Mouse (Mus musculus): ENCODE results near the gene Fam19a1. TPM values are rescaled to one million over a fixed set of nuclear protein-coding genes. Genes with fewer than 3 reads are reported as not detected.

The Fam19a1 gene
- polyA plus RNA-seq, 1 experiment from 2014 or later: 3.3 TPM

DNA sequence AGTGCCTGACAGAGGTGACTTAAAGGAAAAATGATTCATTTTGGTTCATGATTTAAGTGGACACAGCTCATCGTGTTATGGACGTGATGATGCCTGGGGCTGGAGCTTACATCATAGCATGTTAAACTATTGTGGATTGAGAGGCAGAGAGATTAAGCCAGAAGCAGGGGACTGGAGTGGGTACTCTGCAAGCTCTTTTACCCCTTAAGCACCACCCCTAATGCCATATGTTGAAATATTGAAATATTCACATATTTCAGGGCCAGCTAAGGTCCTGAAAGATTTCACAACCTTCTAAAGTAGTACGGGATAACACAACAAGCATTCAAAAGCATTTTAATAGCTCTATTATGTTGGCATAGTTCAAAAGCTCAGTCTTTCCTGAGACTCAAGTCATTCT lies 468.2 kb downstream of the Fam19a1 start:
- no peak overlapping the region for H3K27ac ChIP-seq (ENCODE audit: low read length)
- H3K27me3 ChIP-seq (ENCODE audit: insufficient read depth, low read length): no peaks in the 10 kb centered on the region
- no peak overlapping the region for H3K4me3 ChIP-seq (ENCODE audit: low read length)
- no peaks in the 10 kb centered on the region for H3K9me3 ChIP-seq (ENCODE audit: low read length)
- H3K4me2 ChIP-seq (replicated peaks; ENCODE audit: low read depth, low read length): no peak overlapping the region
- 65% methylated on average over 3 of the region's 3 CpGs for WGBS
- H3K4me1 ChIP-seq (ENCODE audit: insufficient read depth, low read length): no peaks in the 10 kb centered on the region
- H3K9ac ChIP-seq (replicated peaks; ENCODE audit: low read length): no peak overlapping the region
- ATAC-seq (ENCODE audit: low FRiP score, low TSS enrichment): no peak
- no peaks in the 10 kb centered on the region for H3K36me3 ChIP-seq (ENCODE audit: insufficient read depth, low read length)

DNA sequence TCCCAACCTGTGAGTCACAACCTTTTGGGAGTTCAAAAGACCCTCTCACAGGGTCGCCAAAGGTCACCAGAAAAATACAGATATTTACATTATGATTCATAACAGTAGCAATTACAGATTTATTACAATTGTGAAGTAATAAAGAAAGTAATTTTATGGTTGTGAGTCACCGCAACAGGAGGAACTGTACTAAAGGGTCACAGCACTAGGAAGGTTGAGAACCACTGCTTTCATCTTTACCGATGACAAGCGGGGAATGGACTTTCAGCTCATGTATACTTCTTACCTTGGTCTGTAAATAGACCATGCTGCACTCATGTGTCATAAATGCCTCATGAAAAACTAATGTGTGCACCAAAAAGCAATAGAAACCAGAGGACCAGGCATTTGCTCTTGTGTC lies 474.5 kb downstream of the Fam19a1 start:
- no peak overlapping the region for H3K27ac ChIP-seq (ENCODE audit: low read length)
- H3K9me3 ChIP-seq (ENCODE audit: low read length): no peaks in the 10 kb centered on the region
- no peak for ATAC-seq (ENCODE audit: low FRiP score, low TSS enrichment)
- H3K4me2 ChIP-seq (replicated peaks; ENCODE audit: low read depth, low read length): no peak overlapping the region
- no peaks in the 10 kb centered on the region for H3K27me3 ChIP-seq (ENCODE audit: insufficient read depth, low read length)
- H3K36me3 ChIP-seq (ENCODE audit: insufficient read depth, low read length): no peaks in the 10 kb centered on the region
- no peaks in the 10 kb centered on the region for H3K4me1 ChIP-seq (ENCODE audit: insufficient read depth, low read length)
- WGBS: 87% methylated on average over 4 of the region's 4 CpGs
- H3K4me3 ChIP-seq (ENCODE audit: low read length): no peak overlapping the region
- H3K9ac ChIP-seq (replicated peaks; ENCODE audit: low read length): no peak overlapping the region

DNA sequence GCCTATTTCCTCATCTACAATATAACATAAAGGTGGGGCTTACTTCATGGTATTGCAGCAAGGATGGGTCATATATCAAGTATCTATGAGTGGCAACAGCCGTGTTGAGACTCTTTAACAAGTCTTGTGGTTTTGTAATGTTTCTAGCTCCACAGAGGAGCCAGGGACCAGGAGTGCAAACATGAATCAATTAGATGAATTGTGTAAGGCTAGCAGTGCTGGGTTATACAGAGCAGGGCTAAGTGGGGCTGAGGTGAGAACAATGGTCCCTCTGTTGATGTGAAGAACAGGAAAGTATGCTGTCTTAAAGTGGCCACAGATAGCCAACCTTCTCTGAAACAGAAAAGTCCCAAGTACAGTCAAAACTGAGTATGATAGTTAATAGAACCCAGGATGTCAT lies 480.1 kb downstream of the Fam19a1 start:
- Histone ChIP-seq H3K9me3 (ENCODE audit: low read length) (no peaks in the 10 kb centered on the region), H3K4me2 (replicated peaks; ENCODE audit: low read depth, low read length) (no peak overlapping the region), H3K9ac (replicated peaks; ENCODE audit: low read length) (no peak overlapping the region), H3K4me3 (ENCODE audit: low read length) (no peak overlapping the region), H3K4me1 (ENCODE audit: insufficient read depth, low read length) (no peaks in the 10 kb centered on the region), H3K36me3 (ENCODE audit: insufficient read depth, low read length) (no peaks in the 10 kb centered on the region), H3K27me3 (ENCODE audit: insufficient read depth, low read length) (no peaks in the 10 kb centered on the region), H3K27ac (ENCODE audit: low read length) (no peak overlapping the region)
- 58% methylated on average over 1 of the region's 1 CpGs for WGBS
- no peak for ATAC-seq (ENCODE audit: low FRiP score, low TSS enrichment)

DNA sequence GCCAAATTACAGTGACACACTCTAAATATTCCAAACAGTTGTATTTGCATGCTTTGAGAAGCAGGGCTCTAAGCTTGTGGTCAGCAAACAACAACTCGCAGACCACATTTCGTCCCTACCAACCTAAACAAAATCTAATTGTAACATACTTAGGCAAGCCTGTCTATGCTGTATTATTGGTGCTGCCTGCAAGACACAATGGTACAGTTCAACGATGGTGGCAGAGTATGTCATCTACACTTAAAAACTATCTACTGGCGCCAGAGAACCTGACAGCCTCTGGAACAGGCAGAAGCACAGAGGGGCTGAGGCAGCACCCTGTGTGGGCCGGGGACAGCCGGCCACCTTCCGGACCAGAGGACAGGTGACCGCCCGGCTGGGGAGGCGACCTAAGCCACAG lies 482.2 kb downstream of the Fam19a1 start:
- WGBS: 92% methylated on average over 9 of the region's 10 CpGs
- H3K9ac ChIP-seq (replicated peaks; ENCODE audit: low read length): no peak overlapping the region
- no peak overlapping the region for H3K4me3 ChIP-seq (ENCODE audit: low read length)
- H3K9me3 ChIP-seq (ENCODE audit: low read length): no peaks in the 10 kb centered on the region
- no peaks in the 10 kb centered on the region for H3K4me1 ChIP-seq (ENCODE audit: insufficient read depth, low read length)
- no peaks in the 10 kb centered on the region for H3K36me3 ChIP-seq (ENCODE audit: insufficient read depth, low read length)
- no peak overlapping the region for H3K4me2 ChIP-seq (replicated peaks; ENCODE audit: low read depth, low read length)
- no peaks in the 10 kb centered on the region for H3K27me3 ChIP-seq (ENCODE audit: insufficient read depth, low read length)
- H3K27ac ChIP-seq (ENCODE audit: low read length): no peak overlapping the region
- no peak for ATAC-seq (ENCODE audit: low FRiP score, low TSS enrichment)

DNA sequence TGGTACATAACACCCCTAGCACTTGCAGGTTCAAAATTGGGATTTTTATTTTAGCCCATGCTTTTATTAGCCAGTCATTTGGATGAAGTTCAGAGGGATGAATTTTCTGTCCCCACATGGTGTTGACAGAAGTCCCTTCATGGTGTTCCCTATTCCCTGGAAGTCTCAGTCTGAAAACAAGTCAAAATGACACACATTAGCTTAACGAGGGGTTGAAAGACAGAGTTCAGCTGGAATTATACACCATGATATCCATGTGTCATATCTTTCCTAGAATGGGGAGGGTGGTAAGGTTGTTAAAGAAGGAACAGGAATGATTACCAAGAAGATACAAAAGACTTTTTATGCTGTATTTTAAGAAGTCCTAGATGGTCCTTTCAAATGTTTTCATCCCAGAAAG lies 511.2 kb downstream of the Fam19a1 start:
- Histone ChIP-seq H3K27me3 (ENCODE audit: insufficient read depth, low read length) (no peaks in the 10 kb centered on the region), H3K4me2 (replicated peaks; ENCODE audit: low read depth, low read length) (no peak overlapping the region), H3K27ac (ENCODE audit: low read length) (no peak overlapping the region), H3K4me1 (ENCODE audit: insufficient read depth, low read length) (no peaks in the 10 kb centered on the region), H3K36me3 (ENCODE audit: insufficient read depth, low read length) (no peaks in the 10 kb centered on the region), H3K9me3 (ENCODE audit: low read length) (no peaks in the 10 kb centered on the region), H3K9ac (replicated peaks; ENCODE audit: low read length) (no peak overlapping the region), H3K4me3 (ENCODE audit: low read length) (no peak overlapping the region)
- no peak for ATAC-seq (ENCODE audit: low FRiP score, low TSS enrichment)
- 67% methylated on average over 1 of the region's 1 CpGs for WGBS

DNA sequence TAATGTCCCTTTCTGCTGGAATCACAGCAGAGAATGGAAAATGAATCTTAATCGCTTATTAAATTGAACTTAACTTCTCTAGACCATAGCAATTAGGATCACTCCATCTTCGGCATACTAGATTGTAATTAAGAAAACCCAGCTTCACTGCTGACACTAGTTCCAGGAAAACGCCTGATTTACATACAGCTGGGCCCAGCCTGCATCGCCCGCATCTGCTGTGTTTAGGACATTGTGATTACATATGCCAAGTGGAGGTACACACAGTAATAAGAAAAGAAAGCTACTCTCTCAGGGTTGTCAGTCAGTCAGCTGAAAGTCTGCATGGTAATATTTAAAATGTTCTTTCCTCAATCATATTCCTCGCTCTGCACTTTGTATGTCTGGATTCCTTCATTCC lies 518.6 kb downstream of the Fam19a1 start:
- no peak overlapping the region for H3K9ac ChIP-seq (replicated peaks; ENCODE audit: low read length)
- no peaks in the 10 kb centered on the region for H3K9me3 ChIP-seq (ENCODE audit: low read length)
- WGBS: 90% methylated on average over 6 of the region's 6 CpGs
- no peak overlapping the region for H3K4me2 ChIP-seq (replicated peaks; ENCODE audit: low read depth, low read length)
- H3K4me1 ChIP-seq (ENCODE audit: insufficient read depth, low read length): no peaks in the 10 kb centered on the region
- no peaks in the 10 kb centered on the region for H3K27me3 ChIP-seq (ENCODE audit: insufficient read depth, low read length)
- ATAC-seq (ENCODE audit: low FRiP score, low TSS enrichment): no peak
- no peak overlapping the region for H3K27ac ChIP-seq (ENCODE audit: low read length)
- H3K4me3 ChIP-seq (ENCODE audit: low read length): no peak overlapping the region
- H3K36me3 ChIP-seq (ENCODE audit: insufficient read depth, low read length): no peaks in the 10 kb centered on the region

DNA sequence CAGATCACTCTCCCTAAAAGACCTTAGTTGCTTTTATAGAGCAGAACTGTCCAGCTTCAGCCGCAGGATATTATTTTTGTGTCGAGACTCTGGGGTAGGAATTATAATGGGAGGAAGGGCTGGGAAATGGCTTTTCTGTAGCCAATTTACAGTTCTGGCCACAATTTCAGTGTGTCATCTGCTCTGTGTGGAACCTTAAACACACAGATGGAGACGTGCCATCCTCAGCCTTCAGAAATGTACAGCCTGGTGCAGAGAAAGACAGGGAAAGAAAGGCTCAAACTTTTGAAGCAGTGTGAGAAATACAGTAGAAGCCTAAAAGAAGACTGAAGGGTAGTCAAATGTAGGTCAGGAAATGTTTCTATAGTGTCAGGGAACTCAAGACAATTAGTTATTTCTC lies 519.3 kb downstream of the Fam19a1 start:
- no peak overlapping the region for H3K4me2 ChIP-seq (replicated peaks; ENCODE audit: low read depth, low read length)
- H3K27me3 ChIP-seq (ENCODE audit: insufficient read depth, low read length): no peaks in the 10 kb centered on the region
- ATAC-seq (ENCODE audit: low FRiP score, low TSS enrichment): no peak
- H3K4me1 ChIP-seq (ENCODE audit: insufficient read depth, low read length): no peaks in the 10 kb centered on the region
- 37% methylated on average over 3 of the region's 3 CpGs for WGBS
- H3K9ac ChIP-seq (replicated peaks; ENCODE audit: low read length): no peak overlapping the region
- H3K9me3 ChIP-seq (ENCODE audit: low read length): no peaks in the 10 kb centered on the region
- no peak overlapping the region for H3K27ac ChIP-seq (ENCODE audit: low read length)
- no peaks in the 10 kb centered on the region for H3K36me3 ChIP-seq (ENCODE audit: insufficient read depth, low read length)
- H3K4me3 ChIP-seq (ENCODE audit: low read length): no peak overlapping the region

DNA sequence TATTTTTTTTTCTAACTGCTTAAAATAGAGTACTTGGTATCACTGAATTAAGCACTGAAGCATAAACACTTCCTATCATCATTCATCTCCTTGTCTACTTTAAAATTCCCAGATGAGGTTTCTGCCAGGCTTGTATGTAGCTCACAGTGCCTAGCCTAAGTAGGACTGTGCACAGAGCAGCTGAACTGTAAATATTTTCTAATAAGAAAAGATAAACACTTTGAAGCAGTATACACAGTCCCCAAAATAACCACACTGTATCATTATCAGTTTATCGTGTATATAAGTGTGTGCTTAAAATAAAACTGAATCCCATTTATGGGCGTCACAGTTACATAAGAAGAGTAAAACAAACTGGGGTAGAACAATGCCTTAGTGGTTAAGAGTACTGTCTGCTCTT lies 522.7 kb downstream of the Fam19a1 start:
- Histone ChIP-seq H3K27me3 (ENCODE audit: insufficient read depth, low read length) (no peaks in the 10 kb centered on the region), H3K36me3 (ENCODE audit: insufficient read depth, low read length) (no peaks in the 10 kb centered on the region), H3K4me2 (replicated peaks; ENCODE audit: low read depth, low read length) (no peak overlapping the region), H3K27ac (ENCODE audit: low read length) (no peak overlapping the region), H3K9me3 (ENCODE audit: low read length) (no peaks in the 10 kb centered on the region), H3K4me3 (ENCODE audit: low read length) (no peak overlapping the region), H3K4me1 (ENCODE audit: insufficient read depth, low read length) (no peaks in the 10 kb centered on the region), H3K9ac (replicated peaks; ENCODE audit: low read length) (no peak overlapping the region)
- no peak for ATAC-seq (ENCODE audit: low FRiP score, low TSS enrichment)
- 76% methylated on average over 2 of the region's 2 CpGs for WGBS

DNA sequence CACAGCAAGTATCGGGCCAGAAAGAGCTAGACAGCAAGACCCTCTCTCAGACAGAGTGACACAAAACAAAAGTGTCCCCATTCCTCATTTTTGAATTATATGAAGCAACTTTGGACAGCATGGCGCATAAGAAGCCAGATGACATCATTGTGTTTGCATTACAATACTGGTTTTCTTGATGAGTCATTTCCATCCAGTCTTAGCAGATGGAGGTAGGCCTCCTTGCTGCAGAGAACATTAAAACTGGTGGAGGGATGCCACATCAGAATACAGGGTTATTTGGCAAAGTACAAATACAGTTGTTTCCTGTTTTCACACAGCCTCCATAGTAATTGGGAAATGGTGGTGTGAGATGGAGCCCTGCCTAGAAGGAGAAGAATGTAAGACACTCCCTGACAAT lies 535.8 kb downstream of the Fam19a1 start:
- ATAC-seq (ENCODE audit: low FRiP score, low TSS enrichment): no peak
- Histone ChIP-seq H3K9me3 (ENCODE audit: low read length) (no peaks in the 10 kb centered on the region), H3K9ac (replicated peaks; ENCODE audit: low read length) (no peak overlapping the region), H3K27ac (ENCODE audit: low read length) (no peak overlapping the region), H3K4me3 (ENCODE audit: low read length) (no peak overlapping the region), H3K27me3 (ENCODE audit: insufficient read depth, low read length) (no peaks in the 10 kb centered on the region), H3K4me2 (replicated peaks; ENCODE audit: low read depth, low read length) (no peak overlapping the region), H3K36me3 (ENCODE audit: insufficient read depth, low read length) (no peaks in the 10 kb centered on the region), H3K4me1 (ENCODE audit: insufficient read depth, low read length) (no peaks in the 10 kb centered on the region)
- WGBS: 91% methylated on average over 2 of the region's 2 CpGs

DNA sequence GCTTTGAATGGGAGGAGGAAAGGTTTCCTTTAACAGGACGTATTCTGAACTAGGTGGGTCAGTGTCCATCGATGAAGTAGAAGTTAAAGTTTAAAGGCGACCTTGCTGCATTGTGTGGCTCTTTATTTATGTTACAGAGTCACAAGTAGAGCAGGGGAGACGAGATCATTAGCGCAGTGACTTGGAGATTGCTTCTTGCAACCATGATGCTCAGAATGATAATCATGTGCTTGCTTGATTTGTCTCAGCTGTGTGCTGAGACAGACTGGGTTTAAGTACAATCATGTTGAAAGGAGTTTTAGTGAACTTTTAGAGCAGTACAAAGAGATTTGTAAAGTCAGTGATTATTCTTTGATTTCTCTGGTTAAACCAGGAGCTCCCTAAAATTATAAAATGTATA lies 536.3 kb downstream of the Fam19a1 start:
- no peak for ATAC-seq (ENCODE audit: low FRiP score, low TSS enrichment)

DNA sequence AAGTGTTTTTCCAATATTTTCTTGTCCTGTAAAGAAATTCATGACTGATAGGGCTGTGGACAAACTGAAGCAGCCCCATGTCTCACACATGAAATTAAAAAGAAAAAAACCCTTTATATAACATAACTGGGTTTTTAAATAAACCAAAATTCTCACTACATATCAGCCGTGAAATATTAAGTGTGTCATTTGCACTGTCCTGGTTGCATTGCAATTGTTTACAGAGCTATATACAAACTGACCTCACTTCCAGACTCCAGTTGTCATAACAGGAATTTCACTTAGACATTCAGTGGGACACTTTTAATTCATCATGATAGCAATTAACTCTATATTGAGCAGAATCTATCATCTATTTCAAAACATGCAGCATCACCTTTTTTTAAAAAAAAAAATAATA lies 553.4 kb downstream of the Fam19a1 start:
- H3K27me3 ChIP-seq (ENCODE audit: insufficient read depth, low read length): no peaks in the 10 kb centered on the region
- H3K36me3 ChIP-seq (ENCODE audit: insufficient read depth, low read length): no peaks in the 10 kb centered on the region
- no peak overlapping the region for H3K9ac ChIP-seq (replicated peaks; ENCODE audit: low read length)
- no peak overlapping the region for H3K27ac ChIP-seq (ENCODE audit: low read length)
- ATAC-seq (ENCODE audit: low FRiP score, low TSS enrichment): no peak
- no peak overlapping the region for H3K4me3 ChIP-seq (ENCODE audit: low read length)
- no peak overlapping the region for H3K4me2 ChIP-seq (replicated peaks; ENCODE audit: low read depth, low read length)
- no peaks in the 10 kb centered on the region for H3K9me3 ChIP-seq (ENCODE audit: low read length)
- no peaks in the 10 kb centered on the region for H3K4me1 ChIP-seq (ENCODE audit: insufficient read depth, low read length)
- WGBS: 90% methylated on average over 1 of the region's 1 CpGs

More for the DNA sequence above, 536.3 kb downstream of the Fam19a1 start:
- H3K27me3 ChIP-seq (ENCODE audit: insufficient read depth, low read length): no peaks in the 10 kb centered on the region
- WGBS: 75% methylated on average over 5 of the region's 5 CpGs
- H3K4me3 ChIP-seq (ENCODE audit: low read length): no peak overlapping the region
- no peak overlapping the region for H3K27ac ChIP-seq (ENCODE audit: low read length)
- H3K9ac ChIP-seq (replicated peaks; ENCODE audit: low read length): no peak overlapping the region
- H3K36me3 ChIP-seq (ENCODE audit: insufficient read depth, low read length): no peaks in the 10 kb centered on the region
- H3K4me1 ChIP-seq (ENCODE audit: insufficient read depth, low read length): no peaks in the 10 kb centered on the region
- no peak overlapping the region for H3K4me2 ChIP-seq (replicated peaks; ENCODE audit: low read depth, low read length)
- H3K9me3 ChIP-seq (ENCODE audit: low read length): no peaks in the 10 kb centered on the region

Measured in kidney, embryonic 16.5 days (tissue).